Mouse (Mus musculus): ENCODE results near the gene Theg.

The Theg gene

DNA sequence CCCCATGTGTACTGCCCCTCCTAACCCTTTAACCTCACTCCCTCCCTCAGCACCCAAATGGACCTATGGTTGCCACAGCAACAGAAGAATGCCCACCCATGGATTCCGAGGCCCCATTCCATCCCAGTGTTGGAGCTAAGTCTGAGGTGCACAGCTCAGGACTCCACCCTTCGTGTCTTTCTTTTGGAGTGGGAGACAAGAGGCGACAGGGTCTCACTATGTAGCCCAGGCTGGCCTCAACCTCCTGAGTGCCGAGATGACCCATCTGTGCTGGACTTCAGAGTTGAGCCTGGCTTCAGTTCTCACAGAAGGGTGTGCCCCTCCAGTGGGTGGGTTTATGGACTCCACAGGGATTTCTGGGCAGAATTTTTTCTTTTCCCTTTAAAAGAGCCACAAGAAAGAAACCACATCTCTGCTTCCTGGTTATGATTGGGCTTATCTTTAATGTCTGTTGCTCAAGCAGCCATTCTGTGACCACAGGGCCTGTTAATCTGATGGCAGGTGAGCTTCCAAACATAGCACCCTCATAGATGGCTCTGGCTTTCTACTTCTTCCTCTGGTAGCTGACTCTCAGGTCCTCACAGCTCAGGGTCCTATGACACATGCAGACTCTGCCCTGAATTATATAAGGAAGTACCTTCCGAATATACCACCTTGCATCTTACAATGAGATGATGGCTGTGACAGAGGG, at the start of gene Theg:
Gene Theg, minus strand, starts transcription at position 271 of the 691 bp plus-strand sequence.
- DNase-seq (ENCODE audit: low spot score in 2 of 2), result no peak

DNA sequence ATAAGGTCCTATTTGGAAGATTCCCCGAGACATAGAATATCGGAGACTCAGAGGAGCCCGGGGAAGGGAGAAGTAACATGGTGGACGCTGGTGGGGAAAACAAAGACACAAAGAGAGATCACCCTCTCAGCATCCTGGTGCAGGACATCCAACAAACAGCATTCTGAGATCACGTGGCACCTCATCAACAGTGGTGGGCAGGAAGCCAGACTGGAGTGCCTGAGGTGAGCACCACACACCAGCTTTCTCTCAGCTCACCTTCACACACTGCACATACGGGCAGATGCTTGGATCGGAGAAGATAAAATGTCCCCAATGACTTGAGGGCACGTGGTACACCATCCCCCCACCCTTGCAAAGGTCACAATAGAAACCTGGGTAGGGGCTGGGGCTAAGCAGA, 49.2 kb upstream of the Theg start:
- DNase-seq (ENCODE audit: low spot score in 2 of 2), result no peak

DNA sequence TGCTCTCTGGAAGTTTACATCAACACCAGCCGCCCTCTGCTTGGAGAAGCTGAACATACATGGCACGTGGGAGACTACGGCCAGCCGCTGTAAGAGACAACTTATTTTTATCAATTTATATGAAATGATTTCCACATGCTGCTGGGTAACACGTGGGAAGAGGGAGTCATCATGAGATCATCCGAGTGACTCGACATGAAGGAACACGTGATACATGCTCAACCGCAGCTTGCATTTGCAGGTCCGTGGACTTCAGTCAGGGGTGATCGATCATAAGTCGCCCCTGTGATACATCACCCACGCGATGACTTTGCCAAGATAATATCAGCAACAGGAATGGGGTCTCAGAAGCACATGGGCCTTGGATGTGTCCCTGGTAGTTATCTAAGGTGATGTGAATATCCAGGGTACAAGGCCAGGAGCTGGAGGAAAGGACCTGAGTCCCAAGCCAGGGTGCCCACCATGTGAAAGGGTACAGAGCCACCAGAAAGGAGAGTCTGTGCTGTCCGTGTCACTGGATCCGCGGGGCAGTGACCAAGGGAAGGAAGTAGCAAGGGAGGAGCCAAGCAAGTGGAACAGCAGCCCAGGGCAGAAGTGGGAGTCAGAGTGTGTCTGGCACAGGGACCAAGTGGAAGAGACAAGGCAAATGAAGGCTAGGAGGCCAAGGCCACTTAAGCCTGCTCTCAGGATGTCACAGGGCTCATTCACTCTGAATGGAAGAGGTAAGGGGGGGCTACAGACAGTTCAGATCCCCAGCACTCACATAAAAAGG, 46.1 kb upstream of the Theg start:
- DNase-seq (ENCODE audit: low spot score in 2 of 2), result no peak

DNA sequence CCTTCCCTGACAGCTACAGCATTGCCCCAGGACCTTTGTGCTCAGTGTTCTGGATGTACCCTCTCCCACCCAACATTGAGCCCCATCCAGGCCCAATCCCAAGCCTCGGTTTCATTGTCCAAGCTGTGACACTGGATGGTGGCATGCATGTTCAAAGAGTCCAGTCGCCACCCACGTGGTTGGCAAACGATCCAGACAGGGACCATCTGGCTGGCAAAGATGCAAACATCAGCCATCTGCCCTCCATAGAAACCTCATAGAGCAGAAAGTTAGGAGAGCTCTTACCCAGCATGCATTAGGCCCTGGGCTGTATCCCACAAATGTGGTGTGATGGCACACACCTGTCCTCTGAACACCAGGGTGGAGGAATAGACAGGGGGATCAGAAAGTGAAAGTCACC, 44.3 kb upstream of the Theg start:
- no peak for DNase-seq (ENCODE audit: low spot score in 2 of 2)

DNA sequence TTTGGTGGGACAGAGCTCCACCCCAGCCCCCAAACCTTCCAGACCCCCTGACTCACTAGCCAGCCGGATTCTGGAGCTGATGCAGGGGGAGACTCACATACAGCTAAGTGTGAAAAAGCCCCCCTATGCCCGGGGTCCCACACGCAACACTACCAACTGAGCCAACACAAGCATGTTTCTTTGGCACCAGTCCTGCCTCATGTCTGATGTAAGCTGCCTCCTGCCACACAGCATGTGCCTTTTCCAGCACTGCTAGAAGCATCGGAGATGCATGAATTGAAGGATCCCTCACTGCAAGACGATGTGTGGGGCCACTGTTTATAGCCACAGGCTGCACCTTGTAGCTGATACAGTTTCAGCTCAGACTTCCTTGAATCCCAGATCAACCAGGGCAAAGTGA, 41.2 kb upstream of the Theg start:
- no peak for DNase-seq (ENCODE audit: low spot score in 2 of 2)

DNA sequence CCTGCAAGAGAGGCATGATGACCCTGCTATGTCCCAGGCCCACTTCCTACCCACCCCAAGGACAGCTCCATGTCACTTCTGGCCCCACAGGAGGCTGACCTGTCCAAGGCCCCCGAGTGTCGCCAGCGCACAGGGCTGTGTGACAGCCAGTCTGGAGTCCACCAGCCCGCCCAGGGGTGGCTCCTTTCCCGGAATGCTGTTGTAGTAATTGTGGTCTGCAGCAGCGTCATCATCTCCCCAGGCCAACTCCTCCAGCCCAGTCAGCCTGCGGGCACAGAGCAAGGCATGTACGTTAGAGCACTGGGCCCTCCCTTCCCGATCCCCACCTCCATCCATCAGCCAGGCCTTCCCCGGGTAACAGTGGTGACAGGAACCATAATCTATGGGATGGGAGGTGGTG, 39.0 kb upstream of the Theg start:
- no peak for DNase-seq (ENCODE audit: low spot score in 2 of 2)

DNA sequence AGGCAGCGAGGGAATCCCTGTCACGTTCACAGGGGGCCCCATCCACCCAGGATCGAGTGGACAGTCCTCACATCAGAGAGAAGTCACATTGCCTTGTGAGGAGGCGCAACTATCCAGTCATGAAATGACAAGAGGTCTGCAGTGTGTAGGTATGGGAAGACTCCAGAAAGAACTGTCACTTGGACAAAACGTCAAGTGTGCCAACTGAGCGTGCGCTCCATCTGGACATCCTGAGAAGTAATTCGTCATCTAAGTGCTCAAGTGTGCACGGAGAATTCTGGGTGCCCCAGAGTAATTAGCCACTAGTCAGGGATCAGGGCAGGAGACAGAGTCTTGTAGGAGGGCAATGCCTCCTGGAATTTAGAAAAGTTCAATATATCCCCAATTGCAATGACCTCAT, 38.3 kb upstream of the Theg start:
- no peak for DNase-seq (ENCODE audit: low spot score in 2 of 2)

DNA sequence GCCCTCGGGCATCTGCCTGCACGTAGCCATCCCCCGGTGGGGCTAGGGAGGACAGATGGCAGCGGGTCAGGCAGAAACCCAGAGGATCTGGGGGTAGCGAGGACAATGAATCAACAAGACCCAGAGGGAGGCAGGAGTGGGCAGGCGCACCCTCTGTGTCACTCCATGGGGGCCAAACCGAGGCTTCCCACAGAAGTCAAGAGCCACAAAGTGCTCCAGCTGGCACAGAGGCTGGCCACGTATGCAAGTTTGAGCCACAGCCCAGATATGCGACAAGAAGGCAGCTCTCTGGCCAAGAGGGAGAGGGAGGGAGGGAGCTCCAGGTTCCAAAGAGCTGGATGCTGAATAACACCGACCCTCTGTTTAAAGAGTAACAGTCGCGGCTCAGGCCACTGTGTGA, 36.8 kb upstream of the Theg start:
- no peak for DNase-seq (ENCODE audit: low spot score in 2 of 2)

DNA sequence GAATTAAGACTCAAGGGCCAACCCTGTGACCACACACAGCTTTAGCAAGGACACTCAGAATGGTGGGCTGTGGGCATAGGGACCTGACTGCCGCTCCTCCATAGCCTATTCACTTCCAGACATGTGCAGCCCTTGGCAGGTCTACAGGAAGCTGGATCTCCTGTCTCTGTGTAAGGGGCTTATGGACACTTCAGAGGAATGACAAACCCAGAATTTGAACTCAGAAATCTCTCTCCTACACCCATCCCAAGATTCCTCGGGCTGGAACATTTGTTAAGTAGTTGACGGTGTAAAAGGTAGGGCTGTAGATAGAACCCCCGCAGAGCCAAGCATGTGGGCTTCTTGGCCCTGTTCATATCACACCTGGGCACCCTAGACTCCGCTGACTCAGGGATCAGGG, 29.2 kb upstream of the Theg start:
- no peak for DNase-seq (ENCODE audit: low spot score in 2 of 2)

DNA sequence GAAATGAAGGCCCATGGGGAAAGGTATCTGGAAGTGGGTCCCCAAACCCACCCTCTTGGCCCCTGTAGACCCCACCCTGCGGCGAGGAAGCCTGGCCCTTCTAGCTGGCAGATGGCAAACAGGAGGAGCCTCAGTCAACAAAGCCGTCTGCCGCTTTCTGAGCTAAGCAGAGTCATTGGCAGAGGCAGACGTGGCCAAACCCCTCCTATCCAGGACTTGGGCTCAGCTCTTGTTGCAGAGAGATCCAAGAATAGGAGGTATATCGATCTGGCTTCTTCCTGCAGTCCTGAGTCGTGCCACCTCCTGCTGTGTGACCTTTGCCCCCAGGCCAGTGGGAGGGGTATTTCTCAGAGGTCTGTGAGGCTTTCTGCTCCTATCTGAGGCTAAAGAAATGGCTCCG, 28.7 kb upstream of the Theg start:
- DNase-seq (ENCODE audit: low spot score in 2 of 2), result no peak

DNA sequence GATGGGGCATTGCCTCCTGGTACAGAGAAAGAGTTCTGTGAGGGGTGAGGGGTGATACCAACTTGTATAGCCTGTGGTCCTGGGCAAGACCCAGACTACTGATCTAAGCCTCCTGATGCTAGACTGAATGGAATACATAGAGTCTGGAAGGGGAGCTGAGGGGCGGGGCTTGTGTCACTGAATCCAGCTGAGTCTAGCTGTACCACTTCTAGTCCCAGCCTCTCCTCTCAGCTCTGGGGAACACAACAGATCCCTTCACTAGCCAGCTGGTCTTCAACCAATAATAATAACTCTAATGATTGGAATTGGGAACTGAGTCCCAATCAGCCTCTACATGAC, 27.1 kb upstream of the Theg start:
- DNase-seq (ENCODE audit: low spot score in 2 of 2), result no peak

DNA sequence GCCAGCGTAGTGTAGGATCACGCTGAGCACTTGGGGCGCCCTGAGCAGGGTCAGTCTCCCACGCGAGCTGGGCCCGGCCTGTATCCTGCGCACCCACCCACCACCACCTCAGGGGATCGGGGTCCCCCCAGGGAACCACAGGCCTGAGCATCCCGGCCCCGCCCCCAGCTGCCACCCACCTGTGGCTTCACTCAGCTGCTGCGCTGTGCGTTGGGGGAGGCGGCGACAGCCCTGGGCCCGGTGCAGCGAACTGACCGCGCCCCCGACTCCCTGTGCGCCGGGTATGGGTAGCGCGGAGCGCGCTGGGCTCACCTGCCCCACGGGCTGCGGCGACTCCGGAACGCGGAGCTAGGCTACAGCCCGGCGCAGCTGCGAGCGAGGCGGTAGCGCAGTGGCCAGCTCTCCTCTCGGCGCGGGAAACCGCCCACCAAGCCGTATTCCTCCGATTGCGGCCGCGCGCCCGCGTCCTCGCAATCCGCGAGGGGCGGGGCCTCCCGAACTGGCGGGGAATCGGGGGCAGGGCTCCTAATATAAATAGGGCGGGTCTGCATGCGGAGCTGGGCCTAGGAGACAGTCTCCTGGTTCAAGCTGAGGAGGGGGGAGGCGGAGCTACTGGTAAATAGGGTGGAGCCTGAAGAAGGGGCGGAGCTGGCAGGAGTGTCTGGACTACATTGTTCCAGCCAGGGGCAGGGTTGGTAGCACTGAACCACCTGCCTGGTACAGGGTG, 26.6 kb upstream of the Theg start, which contains the start of gene C2cd4c:
Gene C2cd4c, minus strand, starts transcription at position 448 of the 727 bp plus-strand sequence.
- DNase-seq (ENCODE audit: low spot score in 2 of 2), result peak; percentile 24 to 47

DNA sequence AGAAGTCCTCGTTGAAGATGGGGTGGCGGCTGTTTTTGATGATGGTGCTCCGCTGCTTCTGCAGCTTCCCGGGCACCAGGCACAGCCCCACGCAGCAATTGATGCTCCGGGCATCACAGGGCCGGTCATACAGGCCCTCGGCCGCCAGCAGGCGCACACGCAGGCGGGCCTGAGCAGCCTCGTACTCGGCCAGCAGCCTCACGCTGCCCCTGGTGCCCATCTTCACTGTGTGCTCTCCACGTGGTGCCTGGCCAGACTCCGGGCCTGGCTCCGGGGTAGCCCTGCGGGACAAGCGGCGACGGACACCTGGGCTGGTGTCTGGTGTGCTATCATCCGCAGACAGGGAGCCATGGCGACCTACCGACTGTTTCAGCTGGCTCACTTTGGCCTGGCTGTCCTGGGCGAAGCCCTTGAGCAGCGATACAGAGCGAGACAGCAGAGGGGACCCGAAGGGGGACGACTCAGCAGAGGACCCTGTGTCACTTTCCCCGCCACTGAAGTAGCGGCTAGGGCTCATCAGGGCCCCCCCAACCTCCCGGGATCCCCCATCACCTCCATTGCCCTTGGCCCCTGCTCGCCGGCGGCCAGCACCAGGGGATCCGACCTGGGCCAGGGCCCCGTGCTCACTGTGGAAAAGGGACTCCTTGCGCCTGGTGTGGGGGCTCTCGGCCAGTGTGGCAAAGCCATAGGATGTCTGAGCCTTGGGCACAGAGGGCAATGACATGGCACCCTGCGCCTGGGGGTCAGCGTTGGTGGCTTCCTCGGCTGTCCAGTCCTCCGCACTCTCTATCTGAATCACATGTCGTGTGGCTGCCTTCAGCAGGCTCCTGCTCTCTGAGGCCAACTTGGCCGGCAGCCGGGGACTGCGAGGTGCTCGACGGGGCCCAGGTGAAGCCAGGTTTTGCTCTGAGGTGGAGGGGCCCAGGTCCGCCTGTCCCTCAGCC, 25.3 kb upstream of the Theg start:
- DNase-seq (ENCODE audit: low spot score in 2 of 2), result no peak

DNA sequence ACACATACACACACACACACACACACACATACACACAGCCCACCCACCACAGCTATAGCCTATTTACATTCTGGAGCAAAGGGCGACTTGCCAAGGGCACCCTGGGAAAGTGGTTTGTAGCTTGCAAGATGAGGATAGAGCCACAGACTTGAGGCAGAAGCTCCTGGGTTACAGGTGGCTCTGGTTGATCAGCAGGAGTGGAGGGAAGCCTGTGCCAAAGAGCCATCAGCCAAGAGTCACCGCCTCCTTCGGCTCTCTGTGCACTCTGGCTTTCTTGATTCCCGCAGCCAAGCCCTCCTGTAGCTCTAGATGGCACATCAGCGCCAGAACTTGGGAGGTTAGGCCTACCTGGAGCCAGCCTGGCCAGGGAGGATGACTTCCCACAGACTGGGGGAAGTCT, 24.2 kb upstream of the Theg start:
- no peak for DNase-seq (ENCODE audit: low spot score in 2 of 2)

DNA sequence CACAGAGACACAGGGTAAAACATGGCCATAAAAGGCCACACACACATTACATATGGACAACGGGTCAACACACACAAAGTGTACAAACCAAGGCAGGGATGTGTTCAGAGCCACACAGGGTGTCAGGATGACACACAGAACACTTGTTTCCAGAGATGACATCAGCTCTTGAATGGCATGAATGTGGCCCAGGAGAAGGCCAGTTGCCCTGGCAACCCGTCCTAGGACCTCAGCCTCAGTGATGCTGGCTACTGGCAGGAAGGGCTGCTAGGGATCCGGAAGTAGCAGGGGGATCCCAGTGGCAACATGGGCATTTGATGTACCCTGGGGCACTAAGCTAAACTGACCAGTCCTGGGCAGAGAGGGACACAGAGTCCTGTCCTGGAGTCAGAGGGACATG, 22.1 kb upstream of the Theg start:
- DNase-seq (ENCODE audit: low spot score in 2 of 2), result no peak

DNA sequence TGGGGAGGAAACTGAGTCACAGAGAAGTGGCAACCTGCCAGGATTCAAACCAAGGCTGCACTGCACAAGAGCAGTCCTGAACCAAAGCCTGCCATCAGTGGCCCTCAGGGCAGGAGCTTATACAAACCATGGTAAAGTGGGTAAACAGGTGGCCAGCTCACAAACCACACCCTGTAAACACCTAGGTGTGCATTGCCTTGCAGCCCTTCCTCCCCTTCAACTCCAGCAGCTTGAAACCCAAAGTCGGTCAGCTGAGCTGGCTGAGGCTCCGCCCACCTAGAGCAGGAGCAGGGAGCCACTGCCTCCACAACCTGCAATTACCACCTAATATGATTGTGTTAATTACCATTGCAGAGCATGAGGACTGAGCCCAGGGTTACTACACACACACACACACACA, 20.8 kb upstream of the Theg start:
- DNase-seq (ENCODE audit: low spot score in 2 of 2), result no peak

DNA sequence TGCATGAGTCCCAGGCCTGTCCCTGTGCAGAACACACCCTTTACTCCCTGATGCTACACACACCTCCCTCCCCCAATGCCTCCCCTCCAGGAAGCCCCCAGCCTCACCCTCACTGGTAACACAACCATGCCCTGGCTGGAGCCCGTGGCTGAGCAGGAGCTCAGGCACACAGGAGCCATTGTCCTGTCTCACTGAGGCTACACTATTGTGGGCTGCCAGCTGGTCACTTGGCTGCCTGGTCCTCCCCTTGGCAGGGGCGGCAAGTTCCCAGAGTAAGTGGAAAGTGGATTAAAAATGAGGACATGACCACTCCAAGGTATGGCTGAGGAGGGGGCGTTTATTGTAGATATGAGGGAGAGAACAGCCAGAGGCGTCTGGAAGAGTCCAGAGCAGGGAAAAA, 19.4 kb upstream of the Theg start:
- no peak for DNase-seq (ENCODE audit: low spot score in 2 of 2)

DNA sequence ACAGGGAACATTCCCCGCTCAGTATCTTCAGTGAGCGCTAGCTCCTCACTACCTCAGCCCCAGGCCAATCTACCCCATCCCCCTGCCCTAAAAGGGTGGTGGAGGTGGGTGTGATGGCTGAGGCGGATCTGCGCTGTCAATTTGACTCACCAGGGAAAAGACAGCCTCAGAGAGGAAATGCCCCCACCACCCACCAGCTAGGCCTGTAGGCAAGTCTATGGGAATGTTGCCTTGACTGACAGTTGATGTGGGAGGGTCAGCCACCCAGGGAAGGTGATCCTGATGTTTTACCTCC, 10.8 kb upstream of the Theg start:
- DNase-seq (ENCODE audit: low spot score in 2 of 2), result no peak

DNA sequence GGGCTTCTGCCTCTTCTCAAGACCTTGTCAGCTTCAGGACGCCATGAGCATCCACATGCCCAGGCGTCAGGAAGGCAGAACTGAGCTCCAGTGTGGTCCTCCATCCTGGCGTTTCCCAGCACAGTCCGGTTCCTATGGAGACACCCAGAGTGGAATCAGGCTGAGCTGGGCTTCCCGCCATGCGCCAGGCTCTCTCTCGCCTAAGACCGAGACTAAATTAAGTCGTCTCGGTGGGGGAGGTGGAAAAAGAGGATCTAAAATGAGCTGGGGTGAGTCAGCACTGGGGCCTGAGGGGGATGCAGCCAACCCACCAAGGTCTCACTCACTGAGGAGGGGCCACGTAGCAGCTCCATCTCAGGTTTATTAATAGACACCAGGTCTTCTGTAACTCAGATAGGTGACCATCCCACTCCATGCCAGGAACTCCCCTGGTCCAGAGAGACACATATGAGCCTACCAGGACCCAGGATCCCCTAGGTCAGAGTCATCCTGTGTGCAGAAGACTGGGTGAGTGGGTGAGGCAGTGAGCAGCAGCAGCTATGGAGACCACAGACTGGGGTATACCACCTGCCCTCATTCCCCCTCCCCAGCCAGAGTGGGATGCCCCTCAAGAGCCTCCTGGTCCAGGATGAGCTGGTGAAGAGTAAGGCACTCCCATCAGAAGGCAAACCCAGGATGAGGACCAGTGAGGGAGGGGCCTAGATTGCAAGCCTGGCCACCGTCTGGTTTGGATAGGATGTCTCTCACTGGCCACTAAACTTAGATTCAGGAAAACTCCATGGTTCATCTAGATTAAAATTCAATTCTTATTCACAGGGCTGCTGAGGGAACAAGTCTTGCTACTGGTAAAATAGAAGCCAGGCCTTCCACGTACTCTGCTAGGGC, 10.2 kb upstream of the Theg start:
- no peak for DNase-seq (ENCODE audit: low spot score in 2 of 2)

DNA sequence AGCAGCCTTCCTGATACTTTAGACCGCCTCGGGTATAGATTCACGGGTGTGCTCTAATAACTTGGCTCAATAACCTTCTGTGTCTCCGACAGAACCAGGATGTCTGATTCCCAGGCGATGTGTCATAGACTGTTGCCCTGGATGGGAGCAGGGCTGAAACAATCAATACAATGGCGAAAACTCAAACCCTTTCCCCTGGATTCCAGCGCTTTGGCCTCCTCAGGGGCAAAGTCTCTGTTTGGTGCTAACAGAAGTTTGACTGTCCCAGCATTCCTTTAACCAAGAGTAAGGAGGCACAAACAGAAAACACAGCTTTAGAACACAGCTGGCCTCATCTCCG, 8.4 kb upstream of the Theg start:
- DNase-seq (ENCODE audit: low spot score in 2 of 2), result no peak
